Mouse (Mus musculus): Measurements from ENCODE around the gene Peak1. TPM values are rescaled to one million over a fixed set of nuclear protein-coding genes. Genes with fewer than 3 reads are reported as not detected.

Gene Peak1
- total and polyA plus RNA-seq, 3 experiments = 2.8 to 13.3 (median 5.4) TPM

GRCm38 (mm10) chr9:56359261-56359660, 58.6 kb downstream of the Peak1 start:
- TF ChIP-seq POLR2A (IDR thresholded peaks at IDR 0.05; ENCODE audit: low read depth, low read length) (no peak), MAX (IDR thresholded peaks at IDR 0.05; ENCODE audit: low read length) (no peak)
- Histone ChIP-seq H3K9ac (ENCODE audit: insufficient read depth, low read depth) (no peak overlapping the region), H3K4me1 (ENCODE audit: control insufficient read depth in 1 of 2, insufficient read depth in 2 of 2) (peaks cover 0 to 10% of the 10 kb centered on the region in 2 experiments; a peak in 1 of 4 replicates), H3K27me3 (replicated peaks) (no peaks in the 10 kb centered on the region), H3K4me2 (ENCODE audit: insufficient read depth, low read depth, poor library complexity, severe bottlenecking) (no peak overlapping the region), H3K9me3 (replicated peaks; ENCODE audit: low read length) (no peaks in the 10 kb centered on the region), H3K79me2 (replicated peaks; ENCODE audit: control insufficient read depth, extremely low read depth, insufficient read depth, poor library complexity, severe bottlenecking) (no peaks in the 10 kb centered on the region), H3K36me3 (replicated peaks in 1 of 2; ENCODE audit: control insufficient read depth in 1 of 2, insufficient read depth in 1 of 2, low read length in 1 of 2) (peaks cover 0 to 9% of the 10 kb centered on the region in 2 experiments), H3K27ac (ENCODE audit: insufficient read depth, low read depth) (no peak overlapping the region), H3K4me3 (replicated peaks in 1 of 3; ENCODE audit: low read depth in 2 of 3, low read length in 2 of 3, poor library complexity in 1 of 3) (no peak overlapping the region)
- DNase-seq (ENCODE audit: extremely low read depth) = no peak
- dilution Hi-C loops (cut with MboI; ENCODE audit: extremely low pct_ligation_motif_present, extremely low pct_unique_long_range_greater_than_20kb, low sequenced_read_pairs) (no loop called here), in situ Hi-C loops (cut with MboI; ENCODE audit: low pct_ligation_motif_present, low pct_unique_long_range_greater_than_20kb, low sequenced_read_pairs) (no loop called here)

GRCm38 (mm10) chr9:56355186-56355585, 62.7 kb downstream of the Peak1 start:
- no peak for DNase-seq (ENCODE audit: extremely low read depth)
- H3K36me3 ChIP-seq (replicated peaks in 1 of 2; ENCODE audit: control insufficient read depth in 1 of 2, insufficient read depth in 1 of 2, low read length in 1 of 2) = peaks cover 0 to 10% of the 10 kb centered on the region in 2 experiments
- TF ChIP-seq ZKSCAN1 (IDR thresholded peaks at IDR 0.05; ENCODE audit: borderline replicate concordance, low read depth, low read length) = no peak
- no peak for TF ChIP-seq KAT2A (IDR thresholded peaks at IDR 0.05; ENCODE audit: insufficient replicate concordance, low read length)
- TF ChIP-seq GABPA (IDR thresholded peaks at IDR 0.05; ENCODE audit: insufficient replicate concordance, low read depth, low read length) = no peak
- TF ChIP-seq ZC3H11A (IDR thresholded peaks at IDR 0.05; ENCODE audit: low read depth, low read length) = no peak
- no peak for TF ChIP-seq ZMIZ1 (IDR thresholded peaks at IDR 0.05; ENCODE audit: low read depth, low read length)
- TF ChIP-seq MAX (IDR thresholded peaks at IDR 0.05; ENCODE audit: low read length) = no peak
- TF ChIP-seq EP300 (IDR thresholded peaks at IDR 0.05; ENCODE audit: low read length) = no peak
- TF ChIP-seq MEF2A (IDR thresholded peaks at IDR 0.05; ENCODE audit: borderline replicate concordance, low read depth, low read length) = no peak
- TF ChIP-seq TCF12 (IDR thresholded peaks at IDR 0.05; ENCODE audit: low read depth, low read length) = no peak
- dilution Hi-C loops (cut with MboI; ENCODE audit: extremely low pct_ligation_motif_present, extremely low pct_unique_long_range_greater_than_20kb, low sequenced_read_pairs) = no loop called here
- H3K27me3 ChIP-seq (replicated peaks) = no peaks in the 10 kb centered on the region
- no peak overlapping the region for H3K4me3 ChIP-seq (replicated peaks in 1 of 3; ENCODE audit: low read depth in 2 of 3, low read length in 2 of 3, poor library complexity in 1 of 3)
- no peak overlapping the region for H3K9ac ChIP-seq (ENCODE audit: insufficient read depth, low read depth)
- no peaks in the 10 kb centered on the region for H3K9me3 ChIP-seq (replicated peaks; ENCODE audit: low read length)
- in situ Hi-C loops (cut with MboI; ENCODE audit: low pct_ligation_motif_present, low pct_unique_long_range_greater_than_20kb, low sequenced_read_pairs) = no loop called here
- H3K4me2 ChIP-seq (ENCODE audit: insufficient read depth, low read depth, poor library complexity, severe bottlenecking) = no peak overlapping the region
- no peaks in the 10 kb centered on the region for H3K79me2 ChIP-seq (replicated peaks; ENCODE audit: control insufficient read depth, extremely low read depth, insufficient read depth, poor library complexity, severe bottlenecking)
- H3K4me1 ChIP-seq (ENCODE audit: control insufficient read depth in 1 of 2, insufficient read depth in 2 of 2) = peaks cover 0 to 10% of the 10 kb centered on the region in 2 experiments; a peak in 1 of 4 replicates
- no peak overlapping the region for H3K27ac ChIP-seq (ENCODE audit: insufficient read depth, low read depth)

- H3K79me2 ChIP-seq (replicated peaks; ENCODE audit: control insufficient read depth, extremely low read depth, insufficient read depth, poor library complexity, severe bottlenecking) = no peaks in the 10 kb centered on the region
- dilution Hi-C loops (cut with MboI; ENCODE audit: extremely low pct_ligation_motif_present, extremely low pct_unique_long_range_greater_than_20kb, low sequenced_read_pairs) (no loop called here), in situ Hi-C loops (cut with MboI; ENCODE audit: low pct_ligation_motif_present, low pct_unique_long_range_greater_than_20kb, low sequenced_read_pairs) (no loop called here)
- H3K4me1 ChIP-seq (ENCODE audit: control insufficient read depth in 1 of 2, insufficient read depth in 2 of 2) = no peaks in the 10 kb centered on the region
- H3K9ac ChIP-seq (ENCODE audit: insufficient read depth, low read depth) = no peak overlapping the region
- no peak overlapping the region for H3K4me2 ChIP-seq (ENCODE audit: insufficient read depth, low read depth, poor library complexity, severe bottlenecking)
- no peaks in the 10 kb centered on the region for H3K9me3 ChIP-seq (replicated peaks; ENCODE audit: low read length)
- H3K4me3 ChIP-seq (replicated peaks in 1 of 3; ENCODE audit: low read depth in 2 of 3, low read length in 2 of 3, poor library complexity in 1 of 3) = no peak overlapping the region
- no peak for DNase-seq (ENCODE audit: extremely low read depth)
- H3K27me3 ChIP-seq (replicated peaks) = no peaks in the 10 kb centered on the region
- TF ChIP-seq TBP (conservative IDR thresholded peaks at IDR 0.05; ENCODE audit: low read depth, low read length) (no peak), HCFC1 (IDR thresholded peaks at IDR 0.05; ENCODE audit: low read depth, low read length) (no peak), CTCF (conservative IDR thresholded peaks at IDR 0.05 in 1 of 2, IDR thresholded peaks at IDR 0.05 in 1 of 2; ENCODE audit: low read depth in 2 of 2, low read length in 2 of 2) (no peak), NELFE (IDR thresholded peaks at IDR 0.05; ENCODE audit: low read depth, low read length) (no peak), KAT2A (IDR thresholded peaks at IDR 0.05; ENCODE audit: insufficient replicate concordance, low read length) (no peak), BHLHE40 (IDR thresholded peaks at IDR 0.05; ENCODE audit: low read depth, low read length) (no peak), GABPA (IDR thresholded peaks at IDR 0.05; ENCODE audit: insufficient replicate concordance, low read depth, low read length) (no peak), ZNF384 (IDR thresholded peaks at IDR 0.05; ENCODE audit: low read depth, low read length) (no peak), JUND (conservative IDR thresholded peaks at IDR 0.05; ENCODE audit: low read depth, low read length) (no peak), POLR2A (IDR thresholded peaks at IDR 0.05; ENCODE audit: low read depth, low read length) (no peak), RCOR1 (conservative IDR thresholded peaks at IDR 0.05; ENCODE audit: low read depth, low read length) (no peak), E2F4 (IDR thresholded peaks at IDR 0.05; ENCODE audit: insufficient replicate concordance, low read depth, low read length) (no peak), MAX (IDR thresholded peaks at IDR 0.05; ENCODE audit: low read length) (no peak), IRF4 (IDR thresholded peaks at IDR 0.05; ENCODE audit: low read depth, low read length) (no peak)
- peaks cover 0 to 34% of the 10 kb centered on the region in 2 experiments for H3K36me3 ChIP-seq (replicated peaks in 1 of 2; ENCODE audit: control insufficient read depth in 1 of 2, insufficient read depth in 1 of 2, low read length in 1 of 2)
- no peak overlapping the region for H3K27ac ChIP-seq (ENCODE audit: insufficient read depth, low read depth)
Measured at GRCm38 (mm10) chr9:56346321-56346720, 71.5 kb downstream of the Peak1 start.

Data from CH12.LX (cell line).